ENCODE assay signal across 8 mouse cellular contexts in the genomic region with DNA sequence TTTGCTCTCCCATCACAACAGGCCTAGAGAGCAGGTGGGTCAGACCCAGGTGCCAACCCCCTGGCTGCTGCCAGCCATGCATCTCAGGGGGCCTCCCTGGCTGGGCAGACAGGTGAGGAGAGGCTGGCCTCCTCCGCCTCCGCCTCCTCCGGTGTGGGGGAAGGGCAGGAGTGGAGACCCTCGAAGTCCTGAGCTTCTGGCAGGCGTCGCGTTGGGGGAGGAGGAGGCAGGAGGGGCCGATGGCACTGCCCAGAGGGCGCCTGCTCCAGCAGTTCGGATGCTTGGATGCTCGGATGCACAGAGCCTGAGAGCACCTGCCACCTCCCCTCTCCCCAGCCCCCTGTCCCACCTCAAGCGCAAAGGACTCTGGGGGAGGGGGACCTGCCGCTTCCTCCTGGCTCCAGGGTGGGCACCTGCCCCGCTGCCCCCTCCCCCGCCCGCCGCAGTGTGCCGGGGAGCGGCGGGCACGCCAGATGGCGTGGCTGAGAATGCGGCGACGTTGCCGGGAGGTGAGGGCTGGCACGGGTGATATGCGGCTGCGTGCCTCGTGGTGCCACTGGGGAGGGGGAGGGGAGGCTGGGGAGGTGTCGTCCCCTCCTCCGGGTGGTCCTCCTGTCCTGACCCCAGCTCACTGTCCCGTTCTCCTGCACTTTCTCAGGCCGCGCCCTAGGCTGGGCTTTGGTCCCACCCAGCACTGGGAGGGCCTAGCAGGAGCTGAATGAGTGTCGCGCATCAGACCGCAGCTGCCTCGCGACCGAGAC. TPM values are rescaled to one million over a fixed set of nuclear protein-coding genes. Genes with fewer than 3 reads are reported as not detected.
A peak's percentile ranks its signal among the peaks of the same experiment; 100 is the strongest.
DNase-seq lines count a peak whose midpoint lies in the region; ATAC-seq and TF ChIP-seq lines count a peak whose summit lies in the region.

No protein-coding gene starts in this region.

- WGBS in heart, embryonic 10.5 days = 3% methylated on average over 41 of the region's 41 CpGs
- WGBS in forebrain, embryonic 10.5 days = 3% methylated on average over 39 of the region's 41 CpGs
- WGBS in liver, embryonic 12.5 days (ENCODE audit: insufficient replicate concordance) = 5% methylated on average over 39 of the region's 41 CpGs

- dilution Hi-C loops in CH12.LX (cut with MboI; ENCODE audit: extremely low pct_ligation_motif_present, extremely low pct_unique_long_range_greater_than_20kb, low sequenced_read_pairs) = no loop called here

- H3K4me3 ChIP-seq in heart, embryonic 10.5 days = peak overlapping the region; percentile 46
- H3K4me3 ChIP-seq in CH12.LX (replicated peaks in 1 of 3; ENCODE audit: low read depth in 2 of 3, low read length in 2 of 3, poor library complexity in 1 of 3) = peak overlapping the region in 1 of 3 experiments; percentile 28
- peak overlapping the region; percentile 39 for H3K4me3 ChIP-seq in forebrain, embryonic 10.5 days
- H3K4me3 ChIP-seq in liver, embryonic 12.5 days = no peak overlapping the region

- no peak overlapping the region for H3K9ac ChIP-seq in CH12.LX (ENCODE audit: insufficient read depth, low read depth)
- H3K9ac ChIP-seq in liver, embryonic 12.5 days = no peak overlapping the region

- TF ChIP-seq POLR2A in CH12.LX (IDR thresholded peaks at IDR 0.05; ENCODE audit: low read depth, low read length) = no peak

- no peak for DNase-seq in heart, embryonic 10.5 days (ENCODE audit: low spot score)
- no peak for DNase-seq in heart, adult 8-10 months (ENCODE audit: low spot score)
- no peak for DNase-seq in CH12.LX (ENCODE audit: extremely low read depth)
- no peak for DNase-seq in forebrain, embryonic 10.5 days (ENCODE audit: extremely low spot score, low spot score)
- no peak for DNase-seq in urinary bladder, postnatal 36 days (ENCODE audit: low spot score in 2 of 2)
- no peak for DNase-seq in embryo, embryonic 10 days (ENCODE audit: low spot score)
- DNase-seq in gastrocnemius, adult 18-20 months (ENCODE audit: low spot score) = no peak

- in situ Hi-C loops in CH12.LX (cut with MboI; ENCODE audit: low pct_ligation_motif_present, low pct_unique_long_range_greater_than_20kb, low sequenced_read_pairs) = loop anchor here (25.0 kb wide), 1 partner anchor 303 kb away; the partner anchor contains the start of genes Gm12355, Gsdma2 and Gsdma3

- TF ChIP-seq CTCF in CH12.LX (conservative IDR thresholded peaks at IDR 0.05 in 1 of 2, IDR thresholded peaks at IDR 0.05 in 1 of 2; ENCODE audit: low read depth in 2 of 2, low read length in 2 of 2) = no peak

- H3K27me3 ChIP-seq in heart, embryonic 10.5 days (ENCODE audit: insufficient read depth, poor library complexity, severe bottlenecking) = peaks cover 100% of the 10 kb centered on the region
- H3K27me3 ChIP-seq in CH12.LX (replicated peaks) = peaks cover 92% of the 10 kb centered on the region
- H3K27me3 ChIP-seq in forebrain, embryonic 10.5 days (ENCODE audit: poor library complexity, severe bottlenecking) = peaks cover 100% of the 10 kb centered on the region
- H3K27me3 ChIP-seq in liver, embryonic 12.5 days (replicated peaks) = peaks cover 100% of the 10 kb centered on the region

- TF ChIP-seq EP300 in CH12.LX (IDR thresholded peaks at IDR 0.05; ENCODE audit: low read length) = no peak

- peaks cover 27% of the 10 kb centered on the region for H3K4me1 ChIP-seq in heart, embryonic 10.5 days
- H3K4me1 ChIP-seq in CH12.LX (ENCODE audit: control insufficient read depth in 1 of 2, insufficient read depth in 2 of 2) = peaks cover 14 to 21% of the 10 kb centered on the region in 2 experiments
- peaks cover 27% of the 10 kb centered on the region for H3K4me1 ChIP-seq in forebrain, embryonic 10.5 days
- peaks cover 16% of the 10 kb centered on the region for H3K4me1 ChIP-seq in liver, embryonic 12.5 days

- ATAC-seq in liver, embryonic 12.5 days = no peak

- H3K4me2 ChIP-seq in CH12.LX (ENCODE audit: insufficient read depth, low read depth, poor library complexity, severe bottlenecking) = peak overlapping the region; percentile 39
- 0 out of 2 replicates have a peak overlapping the region, but pooled peaks have one; percentile 14 for H3K4me2 ChIP-seq in liver, embryonic 12.5 days

- H3K27ac ChIP-seq in heart, embryonic 10.5 days = no peak overlapping the region
- H3K27ac ChIP-seq in CH12.LX (ENCODE audit: insufficient read depth, low read depth) = no peak overlapping the region
- no peak overlapping the region for H3K27ac ChIP-seq in forebrain, embryonic 10.5 days
- H3K27ac ChIP-seq in liver, embryonic 12.5 days = no peak overlapping the region

- TF ChIP-seq RAD21 in CH12.LX (IDR thresholded peaks at IDR 0.05; ENCODE audit: low read depth, low read length) = no peak

- no peaks in the 10 kb centered on the region for H3K79me2 ChIP-seq in CH12.LX (replicated peaks; ENCODE audit: control insufficient read depth, extremely low read depth, insufficient read depth, poor library complexity, severe bottlenecking)

- H3K9me3 ChIP-seq in heart, embryonic 10.5 days = no peaks in the 10 kb centered on the region
- peaks cover 4% of the 10 kb centered on the region for H3K9me3 ChIP-seq in CH12.LX (replicated peaks; ENCODE audit: low read length)
- no peaks in the 10 kb centered on the region for H3K9me3 ChIP-seq in forebrain, embryonic 10.5 days
- H3K9me3 ChIP-seq in liver, embryonic 12.5 days (replicated peaks) = no peaks in the 10 kb centered on the region

- no peaks in the 10 kb centered on the region for H3K36me3 ChIP-seq in heart, embryonic 10.5 days
- H3K36me3 ChIP-seq in CH12.LX (replicated peaks in 1 of 2; ENCODE audit: control insufficient read depth in 1 of 2, insufficient read depth in 1 of 2, low read length in 1 of 2) = no peaks in the 10 kb centered on the region
- H3K36me3 ChIP-seq in forebrain, embryonic 10.5 days (replicated peaks) = no peaks in the 10 kb centered on the region
- no peaks in the 10 kb centered on the region for H3K36me3 ChIP-seq in liver, embryonic 12.5 days

TF ChIP-seq in CH12.LX, 34 proteins besides CTCF, POLR2A, EP300 and RAD21:
- TF ChIP-seq NRF1 (IDR thresholded peaks at IDR 0.05; ENCODE audit: low read depth, low read length) (0 out of 2 replicates have a peak, but pooled peaks have one; percentile 30), TCF12 (IDR thresholded peaks at IDR 0.05; ENCODE audit: low read depth, low read length) (no peak), BHLHE40 (IDR thresholded peaks at IDR 0.05; ENCODE audit: low read depth, low read length) (0 out of 2 replicates have a peak, but pooled peaks have one; percentile 16)

RNA-seq across cellular contexts. Expression of gene Neurod2, which starts 4.7 kb away (rescaled TPM):
- polyA plus RNA-seq in heart, embryonic 10.5 days (2016; fragmentation: Nextera tagmentation; extraction: Ambion mirVana) = not detected in 2 replicates
- total RNA-seq in heart, adult 8-10 months (2022) = not detected
- total RNA-seq in CH12.LX (2012; rRNA removed) = not detected in 2 replicates
- total RNA-seq in CH12.LX (2014; rRNA removed) = not detected in 2 replicates
- polyA plus RNA-seq in CH12.LX (2012; ENCODE audit: insufficient read length, low read depth) = not detected in 2 replicates
- polyA plus RNA-seq in forebrain, embryonic 10.5 days (2016; fragmentation: Nextera tagmentation; extraction: Ambion mirVana) = 0.14 TPM in 1 of 2 replicates, not detected in the other
- polyA plus RNA-seq in liver, embryonic 12.5 days (2016; fragmentation: Nextera tagmentation; extraction: Ambion mirVana) = not detected in 2 replicates
- not detected for total RNA-seq in gastrocnemius, adult 18-20 months (2021)

RNA-seq across cellular contexts. Expression of gene Ppp1r1b, which starts 14.0 kb away (rescaled TPM):
- 8.1 and 20.1 TPM in 2 replicates for polyA plus RNA-seq in heart, embryonic 10.5 days (2016; fragmentation: Nextera tagmentation; extraction: Ambion mirVana)
- total RNA-seq in heart, adult 8-10 months (2022) = 10 to 100 TPM in 2 of 4 experiments, 1 to 10 TPM in 2; 4.0 to 11.3 (median 7.1) TPM
- total RNA-seq in CH12.LX (2012; rRNA removed) = 0.08 TPM in 1 of 2 replicates, not detected in the other
- total RNA-seq in CH12.LX (2014; rRNA removed) = not detected in 2 replicates
- not detected in 2 replicates for polyA plus RNA-seq in CH12.LX (2012; ENCODE audit: insufficient read length, low read depth)
- polyA plus RNA-seq in forebrain, embryonic 10.5 days (2016; fragmentation: Nextera tagmentation; extraction: Ambion mirVana) = 0.23 and 0.41 TPM in 2 replicates
- 0.10 TPM in 1 of 2 replicates, not detected in the other for polyA plus RNA-seq in liver, embryonic 12.5 days (2016; fragmentation: Nextera tagmentation; extraction: Ambion mirVana)
- under 1 TPM; 0.18 to 0.31 TPM for total RNA-seq in gastrocnemius, adult 18-20 months (2021)

RNA-seq across cellular contexts. Expression of gene Stard3, which starts 24.0 kb away (rescaled TPM):
- 51.0 and 53.0 TPM in 2 replicates for polyA plus RNA-seq in heart, embryonic 10.5 days (2016; fragmentation: Nextera tagmentation; extraction: Ambion mirVana)
- 10 to 100 TPM; 17.2 to 28.8 (median 23.7) TPM for total RNA-seq in heart, adult 8-10 months (2022)
- total RNA-seq in CH12.LX (2012; rRNA removed) = 39.6 and 44.4 TPM in 2 replicates
- total RNA-seq in CH12.LX (2014; rRNA removed) = 28.4 and 33.9 TPM in 2 replicates
- 28.9 and 31.7 TPM in 2 replicates for polyA plus RNA-seq in CH12.LX (2012; ENCODE audit: insufficient read length, low read depth)
- polyA plus RNA-seq in forebrain, embryonic 10.5 days (2016; fragmentation: Nextera tagmentation; extraction: Ambion mirVana) = 39.8 and 41.0 TPM in 2 replicates
- 18.0 and 18.9 TPM in 2 replicates for polyA plus RNA-seq in liver, embryonic 12.5 days (2016; fragmentation: Nextera tagmentation; extraction: Ambion mirVana)
- 10 to 100 TPM; 11.1 to 13.6 TPM for total RNA-seq in gastrocnemius, adult 18-20 months (2021)

RNA-seq across cellular contexts. Expression of gene Tcap, which starts 49.5 kb away (rescaled TPM):
- 86.0 and 159 TPM in 2 replicates for polyA plus RNA-seq in heart, embryonic 10.5 days (2016; fragmentation: Nextera tagmentation; extraction: Ambion mirVana)
- 1,000 to 10,000 TPM; 2,176 to 4,520 (median 3,450) TPM for total RNA-seq in heart, adult 8-10 months (2022)
- total RNA-seq in CH12.LX (2012; rRNA removed) = 0.50 TPM in 1 of 2 replicates, not detected in the other
- not detected in 2 replicates for total RNA-seq in CH12.LX (2014; rRNA removed)
- not detected in 2 replicates for polyA plus RNA-seq in CH12.LX (2012; ENCODE audit: insufficient read length, low read depth)
- 0.15 TPM in 1 of 2 replicates, not detected in the other for polyA plus RNA-seq in forebrain, embryonic 10.5 days (2016; fragmentation: Nextera tagmentation; extraction: Ambion mirVana)
- not detected in 2 replicates for polyA plus RNA-seq in liver, embryonic 12.5 days (2016; fragmentation: Nextera tagmentation; extraction: Ambion mirVana)
- 1,000 to 10,000 TPM; 3,864 to 4,194 TPM for total RNA-seq in gastrocnemius, adult 18-20 months (2021)

RNA-seq across cellular contexts. Expression of gene Pnmt, which starts 52.1 kb away (rescaled TPM):
- polyA plus RNA-seq in heart, embryonic 10.5 days (2016; fragmentation: Nextera tagmentation; extraction: Ambion mirVana) = 5.0 and 5.1 TPM in 2 replicates
- 1 to 10 TPM in 3 of 4 experiments, not detected in 1; 1.2 to 1.6 (median 1.4) TPM for total RNA-seq in heart, adult 8-10 months (2022)
- total RNA-seq in CH12.LX (2012; rRNA removed) = not detected in 2 replicates
- not detected in 2 replicates for total RNA-seq in CH12.LX (2014; rRNA removed)
- polyA plus RNA-seq in CH12.LX (2012; ENCODE audit: insufficient read length, low read depth) = not detected in 2 replicates
- not detected in 2 replicates for polyA plus RNA-seq in forebrain, embryonic 10.5 days (2016; fragmentation: Nextera tagmentation; extraction: Ambion mirVana)
- 0.23 TPM in 1 of 2 replicates, not detected in the other for polyA plus RNA-seq in liver, embryonic 12.5 days (2016; fragmentation: Nextera tagmentation; extraction: Ambion mirVana)
- 1 to 10 TPM; 1.2 to 8.2 TPM for total RNA-seq in gastrocnemius, adult 18-20 months (2021)
